Mouse (Mus musculus) urinary bladder, adult 2 months (tissue): Measurements from ENCODE around the gene BC037034. TPM values are rescaled to one million over a fixed set of nuclear protein-coding genes. Genes with fewer than 3 reads are reported as not detected.
"Not testable (repeated sequence)": the region's sequence is repeated elsewhere in the genome, so short reads cannot be mapped to it uniquely, and the experiment has no call there.

Experiments
- DNase-seq: peaks from one replicate; pipeline ENCODE4 v3.0.0; 2022; ENCODE audit warnings: low spot score
- polyA plus RNA-seq: library from polyadenylated mRNA; depleted of rRNA; stranded (reverse); fragments of >200 nt; gene quantifications from 2 replicates; pipeline ENCODE4 v1.2.3, GENCODE M21; 2012

The BC037034 gene
- polyA plus RNA-seq, 1 experiment: 42.4 TPM

- no peak for DNase-seq
Observed at GRCm38 (mm10) chr5:138262001-138262400, 1.8 kb downstream of the BC037034 start.

- no peak for DNase-seq
Observed at GRCm38 (mm10) chr5:138260834-138261233, 3.0 kb downstream of the BC037034 start.

GRCm38 (mm10) chr5:138260051-138260450, 3.8 kb downstream of the BC037034 start:
- DNase-seq: no peak

GRCm38 (mm10) chr5:138258993-138259392, 4.8 kb downstream of the BC037034 start:
- no peak for DNase-seq

DNA sequence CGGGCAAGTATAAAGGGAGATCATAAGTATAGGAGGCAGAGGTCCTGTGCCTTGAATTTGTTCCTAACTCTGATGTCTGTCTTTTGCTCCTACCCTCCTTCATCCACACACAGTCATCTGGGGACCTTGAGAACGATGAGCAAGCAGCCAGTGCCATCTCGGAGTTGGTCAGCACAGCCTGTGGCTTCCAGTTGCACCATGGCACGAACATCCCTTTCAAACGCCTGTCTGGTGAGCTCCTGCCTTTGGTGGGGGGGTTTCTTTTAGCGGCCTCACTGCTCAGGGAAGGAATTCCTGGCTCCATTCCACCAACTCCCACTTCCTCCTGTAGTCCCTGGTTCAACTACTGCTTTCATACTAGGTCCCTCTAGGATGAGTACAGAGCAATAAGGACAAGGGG, 5.3 kb downstream of the BC037034 start:
- no peak for DNase-seq

DNA sequence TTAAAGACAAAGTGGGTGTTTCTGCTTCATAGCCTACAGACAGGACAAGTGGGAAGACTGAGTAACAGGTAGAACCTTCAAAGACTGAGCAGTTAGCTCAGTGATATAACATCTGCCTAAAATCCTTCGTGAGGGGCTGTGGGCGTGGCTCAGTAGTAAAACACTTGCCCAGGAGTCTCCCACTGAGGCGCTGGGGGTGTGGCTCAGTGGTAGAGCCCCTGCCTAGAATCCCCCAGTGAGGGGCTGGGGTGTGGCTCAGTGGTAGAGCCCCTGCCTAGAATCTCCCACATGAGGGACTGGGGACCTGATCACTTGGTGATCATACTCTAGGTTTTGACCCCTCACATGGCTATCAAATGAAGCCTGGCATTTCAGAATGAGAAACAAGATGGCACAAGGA, 5.8 kb downstream of the BC037034 start:
- DNase-seq: no peak

DNA sequence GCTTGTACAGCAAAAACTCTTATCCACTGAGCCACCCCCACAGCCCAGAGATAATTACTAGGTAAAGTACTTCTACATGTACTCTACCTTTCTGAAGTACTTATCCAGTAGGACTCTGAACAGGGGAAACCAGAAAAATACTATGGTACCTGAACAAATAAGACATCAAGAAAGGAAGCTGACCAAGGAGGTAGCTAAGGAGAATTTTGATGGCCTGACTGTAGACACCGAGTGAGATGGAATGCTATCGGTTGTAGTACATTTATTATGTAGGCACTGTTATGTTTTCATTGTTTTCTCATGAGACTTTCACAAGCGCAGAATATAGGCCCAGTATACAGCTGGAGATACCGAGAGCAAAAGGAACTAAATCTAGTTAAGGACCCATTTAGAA, 6.3 kb downstream of the BC037034 start:
- DNase-seq: no peak

- no peak for DNase-seq
Observed at GRCm38 (mm10) chr5:138256966-138257584, 6.8 kb downstream of the BC037034 start.

DNA sequence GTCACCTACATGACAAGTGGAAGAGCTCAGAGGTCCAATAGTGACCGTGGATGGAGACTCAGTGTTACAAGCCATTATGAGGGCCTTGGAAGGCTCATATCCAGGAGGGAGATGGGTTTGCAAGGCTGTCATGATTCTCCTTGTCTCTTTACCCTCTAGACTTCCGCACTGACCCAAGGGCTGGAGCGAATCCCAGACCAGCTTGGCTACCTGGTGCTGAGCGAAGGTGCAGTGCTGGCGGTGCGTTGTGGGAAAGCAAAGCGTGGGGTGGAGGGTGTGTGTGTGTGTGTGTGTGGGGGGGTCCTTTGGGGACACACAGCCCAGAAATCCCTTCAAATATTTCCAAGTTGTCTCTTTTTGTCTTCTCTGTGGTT, 7.8 kb downstream of the BC037034 start:
- DNase-seq: no peak

DNA sequence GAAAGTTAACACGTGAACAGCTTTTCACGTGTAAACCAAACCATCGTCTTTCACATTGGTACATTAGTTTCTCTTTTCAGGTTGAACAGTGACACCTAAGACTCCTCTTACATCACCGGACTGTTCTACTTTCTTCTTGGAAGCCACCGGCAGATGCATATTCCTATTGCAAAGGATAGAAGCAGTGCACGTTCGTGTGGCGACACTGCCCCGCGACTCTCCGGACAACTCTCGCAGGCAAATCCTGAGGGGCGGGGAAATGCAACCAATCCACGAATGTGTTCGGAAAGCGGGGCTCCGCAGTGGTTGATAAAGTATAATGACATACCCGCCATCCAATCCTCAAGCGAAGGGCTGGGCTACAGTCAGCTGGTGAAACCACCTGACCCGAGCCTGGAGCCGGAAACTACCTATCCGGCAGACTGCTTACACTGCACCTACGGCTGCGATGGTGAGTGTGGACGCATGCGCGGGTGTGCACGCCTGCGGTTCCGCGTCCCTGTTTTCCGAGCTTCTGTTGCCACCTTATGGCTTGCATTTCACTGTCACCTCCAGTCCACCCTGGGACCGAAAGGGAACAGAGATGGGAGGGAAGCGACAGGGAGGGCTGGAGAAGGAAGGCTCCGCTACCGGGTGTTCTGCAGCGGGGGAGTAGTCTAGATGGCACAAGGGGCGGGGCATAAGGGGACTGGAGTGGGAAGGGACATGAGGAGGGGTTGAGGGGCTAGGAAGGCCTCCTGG, 8.3 kb downstream of the BC037034 start, which contains the start of gene Lamtor4:
Gene Lamtor4, plus strand, starts transcription at position 130 of the 741 bp plus-strand sequence.
- DNase-seq: peak; percentile 81

DNA sequence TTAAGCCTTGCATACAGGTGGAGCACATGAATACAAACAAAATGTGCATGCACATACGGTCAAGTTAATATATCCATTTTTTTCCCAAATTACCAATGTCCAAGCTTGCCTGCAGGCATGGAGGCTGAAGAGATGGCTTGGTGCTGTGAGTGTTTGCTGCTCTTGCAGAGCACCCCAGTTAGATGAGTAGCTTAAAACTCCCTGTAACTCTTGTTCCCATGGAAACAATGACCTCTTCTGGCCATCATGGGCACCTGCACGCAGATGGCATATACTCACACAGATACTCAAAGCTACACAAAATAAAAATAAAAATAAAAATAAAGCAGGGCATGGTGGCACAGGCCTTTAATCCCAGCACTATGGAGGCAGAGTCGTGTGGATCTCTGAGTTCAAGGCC, 10.8 kb downstream of the BC037034 start:
- DNase-seq: no peak

DNA sequence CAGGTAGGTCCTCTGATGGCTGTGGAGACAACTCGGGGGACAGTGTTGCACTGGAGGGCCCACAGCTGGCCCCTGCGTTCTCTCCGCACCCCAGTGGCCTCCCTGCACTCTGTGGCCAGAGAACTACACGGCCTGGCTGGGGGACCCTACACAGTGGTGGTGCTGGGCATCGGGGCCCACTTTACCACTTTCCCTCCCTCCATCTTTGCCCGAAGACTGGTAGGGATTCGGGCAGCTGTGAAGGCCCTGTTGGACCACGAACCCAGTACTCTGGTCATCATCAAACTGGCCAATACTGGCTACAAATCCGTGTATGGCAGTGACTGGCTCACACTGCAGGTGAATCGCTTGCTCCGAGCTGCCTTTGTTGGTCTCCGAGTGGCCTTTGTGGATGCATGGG, 12.7 kb downstream of the BC037034 start:
- DNase-seq: no peak

DNA sequence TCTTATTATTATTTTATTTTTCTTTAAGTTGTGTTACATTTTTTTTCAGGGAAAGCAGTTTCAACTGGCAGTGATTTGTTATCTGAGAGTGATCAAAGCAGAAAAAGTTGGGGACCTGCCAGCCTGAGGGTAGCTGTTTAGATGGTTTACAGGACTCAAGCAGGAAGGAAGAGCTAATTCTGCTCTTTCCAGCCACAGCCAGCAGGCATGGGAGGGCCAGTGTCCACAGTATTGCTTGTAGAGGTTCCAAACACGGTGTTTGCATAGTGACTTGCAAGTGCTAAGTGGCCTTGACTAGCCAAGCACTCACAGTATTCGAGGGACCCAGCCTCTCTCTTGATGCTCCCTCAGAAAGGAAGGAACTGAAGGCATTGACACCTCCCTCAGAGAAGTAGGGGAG, 22.3 kb downstream of the BC037034 start:
- no peak for DNase-seq

DNA sequence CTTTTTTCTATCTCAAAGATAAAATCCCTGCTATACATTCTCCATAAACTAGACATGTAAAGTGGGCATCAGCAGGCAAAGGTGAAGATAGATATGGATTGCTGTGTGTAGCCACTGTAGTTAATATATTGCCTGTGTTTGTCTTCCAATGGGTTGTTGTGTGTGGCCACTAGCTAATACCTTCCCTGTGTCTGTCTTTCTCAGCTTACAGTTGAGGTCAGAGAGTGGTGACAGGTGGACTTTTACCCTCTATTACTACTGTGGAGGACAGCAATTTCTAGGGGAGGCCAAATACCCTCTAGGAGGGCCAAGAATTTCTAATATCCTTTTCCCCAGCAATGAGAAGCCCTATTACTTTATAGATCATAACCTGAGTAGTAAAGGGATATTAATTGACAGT, 29.6 kb downstream of the BC037034 start:
- no peak for DNase-seq

GRCm38 (mm10) chr5:138233778-138234177, 30.1 kb downstream of the BC037034 start:
- DNase-seq: no peak

GRCm38 (mm10) chr5:138229511-138229910, 34.3 kb downstream of the BC037034 start:
- no peak for DNase-seq

DNA sequence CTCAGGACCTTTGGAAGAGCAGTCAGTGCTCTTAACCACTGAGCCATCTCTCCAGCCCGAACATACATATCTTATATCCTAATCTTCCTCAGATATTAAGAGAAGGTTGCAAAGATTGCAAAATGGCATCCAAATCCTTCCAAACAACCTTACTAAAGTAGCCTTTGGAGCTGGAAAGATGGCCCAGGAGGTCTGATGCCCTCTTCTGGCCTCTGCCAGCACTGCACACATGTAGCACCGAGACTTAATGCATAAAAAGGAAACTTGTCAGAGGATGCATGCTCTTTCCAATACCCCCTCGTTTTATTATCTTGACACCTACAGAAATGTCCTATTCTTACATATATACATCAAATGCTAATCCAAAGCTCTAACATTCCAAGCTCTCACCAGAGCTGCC, 35.8 kb downstream of the BC037034 start:
- DNase-seq: no peak

DNA sequence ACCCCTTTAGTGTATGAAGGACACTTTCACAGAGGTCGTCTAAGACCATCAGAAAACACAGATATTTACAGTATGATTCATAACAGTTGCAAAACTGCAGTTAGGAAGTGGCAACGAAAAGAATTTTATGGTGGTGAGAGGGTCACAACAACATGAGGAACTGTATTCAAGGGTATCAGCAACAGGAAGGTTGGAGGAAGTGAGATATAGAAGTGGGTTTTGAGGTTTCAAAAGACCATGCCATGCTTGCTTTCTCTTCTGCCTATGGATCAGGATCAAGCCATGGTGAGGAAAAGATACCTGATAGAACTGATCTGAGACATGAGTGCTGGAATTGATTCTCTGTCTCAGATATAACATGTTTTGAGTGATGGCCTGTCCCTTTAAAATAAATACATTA, 36.5 kb downstream of the BC037034 start:
- no peak for DNase-seq

DNA sequence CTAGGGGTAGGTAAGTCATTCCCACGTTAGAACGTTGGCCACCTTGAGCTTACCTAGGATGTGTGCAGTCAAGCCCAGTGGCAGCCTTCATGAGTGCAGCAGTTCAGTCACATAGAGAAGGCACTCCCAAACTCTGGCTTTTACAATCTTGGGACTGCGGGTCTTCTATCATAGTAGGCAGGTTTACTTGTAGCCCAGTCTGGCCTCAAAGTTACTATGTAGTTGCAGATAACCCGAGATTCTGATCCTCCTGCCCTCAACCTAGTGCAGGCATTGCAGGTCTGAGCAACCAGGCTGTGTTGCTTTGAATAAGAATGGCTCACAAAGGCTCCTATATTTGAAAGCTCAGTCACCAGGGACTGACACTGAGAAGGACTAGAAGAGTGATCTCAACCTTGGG, 37.3 kb downstream of the BC037034 start:
- DNase-seq: no peak

DNA sequence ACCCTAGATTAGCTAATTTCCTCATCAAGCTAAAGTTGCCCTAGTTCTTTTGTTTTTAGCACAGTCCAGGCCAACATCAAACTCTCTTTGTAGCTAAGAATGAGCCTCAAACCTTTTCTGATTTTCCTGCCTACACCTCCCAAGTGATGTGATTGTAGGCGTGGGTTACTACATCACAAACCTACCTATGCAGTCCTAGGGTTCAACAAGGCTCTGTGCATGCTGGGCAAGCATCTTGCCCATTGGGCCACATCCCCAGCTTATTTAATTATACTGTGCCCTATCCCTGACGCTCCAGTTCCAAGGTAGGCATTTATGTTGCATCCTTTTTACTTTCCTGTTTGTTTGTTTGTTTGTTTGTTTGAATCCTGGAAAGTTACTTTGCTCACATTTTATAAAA, 38.1 kb downstream of the BC037034 start, which contains the start of gene Nxpe5:
Gene Nxpe5, plus strand, starts transcription at position 199 of the 400 bp plus-strand sequence.
- DNase-seq: no peak

- DNase-seq: no peak
Observed at GRCm38 (mm10) chr5:138223287-138223686, 40.5 kb downstream of the BC037034 start.

- DNase-seq: peak; percentile 78
Observed at GRCm38 (mm10) chr5:138222111-138222510, 41.7 kb downstream of the BC037034 start.

DNA sequence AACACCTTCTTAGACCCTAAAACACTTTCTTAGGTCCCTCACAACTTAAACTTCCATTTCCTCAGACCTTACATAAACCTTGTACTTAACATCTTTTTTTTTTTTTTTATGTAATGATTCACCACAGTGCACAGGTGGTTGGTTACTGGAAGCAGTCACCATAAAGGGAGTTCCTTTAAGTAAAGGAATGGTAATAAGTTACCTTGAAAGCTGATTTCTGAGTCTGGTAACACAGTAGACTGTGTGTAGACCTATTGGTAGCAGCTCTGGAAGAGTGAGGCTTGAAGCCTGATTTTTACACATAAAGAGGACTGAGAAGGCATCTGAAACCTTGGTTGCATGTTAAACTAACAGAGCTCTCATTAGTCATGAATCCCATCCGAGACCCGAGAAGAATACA, 44.0 kb downstream of the BC037034 start:
- DNase-seq: no peak

DNA sequence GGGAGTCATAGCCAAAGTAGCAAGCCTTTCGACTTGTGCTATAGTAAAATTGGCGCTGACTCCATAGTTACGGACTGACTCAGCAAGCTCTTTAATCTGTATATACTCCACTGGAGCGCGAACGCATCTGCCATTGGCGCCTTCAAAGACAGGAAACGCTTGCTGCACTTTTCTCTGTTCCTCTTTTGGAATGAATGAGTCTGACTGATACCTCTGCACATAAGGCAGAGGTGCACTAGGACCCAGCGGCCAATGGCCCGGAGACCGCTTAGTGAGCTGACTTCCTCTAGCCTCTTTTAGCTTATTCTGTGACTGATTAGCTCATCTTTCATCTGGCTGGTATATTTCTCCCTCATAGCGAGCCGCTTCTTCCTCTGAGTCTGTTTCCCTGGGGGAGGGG, 47.2 kb downstream of the BC037034 start:
- DNase-seq: not testable (repeated sequence)
